Mouse (Mus musculus) retina, embryonic 14.5 days (tissue): Measurements from ENCODE around the gene Htr6.

ENCODE experiments used
- DNase-seq: peaks from one replicate; pipeline ENCODE4 v3.0.0-alpha.2; 2015; ENCODE audit warnings: low spot score

Gene Htr6

DNA sequence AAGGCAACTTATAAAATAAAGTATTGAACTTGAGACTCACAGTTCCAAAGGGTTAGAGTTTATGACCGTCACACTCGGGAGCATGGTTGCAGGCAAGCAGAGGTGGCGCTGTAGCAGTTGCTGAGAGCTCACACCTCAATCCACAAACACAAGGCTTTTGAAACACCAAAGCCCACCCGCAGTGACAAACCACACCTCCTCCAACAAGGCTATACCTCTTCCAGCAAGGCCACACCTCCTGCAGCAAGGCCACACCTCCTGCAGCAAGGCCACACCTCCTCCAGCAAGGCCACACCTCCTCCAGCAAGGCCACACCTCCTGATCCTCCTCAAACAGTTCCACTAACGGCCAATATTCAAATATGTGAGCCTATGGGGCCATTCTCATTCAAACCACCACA, 30.8 kb downstream of the Htr6 start:
- DNase-seq: no peak

DNA sequence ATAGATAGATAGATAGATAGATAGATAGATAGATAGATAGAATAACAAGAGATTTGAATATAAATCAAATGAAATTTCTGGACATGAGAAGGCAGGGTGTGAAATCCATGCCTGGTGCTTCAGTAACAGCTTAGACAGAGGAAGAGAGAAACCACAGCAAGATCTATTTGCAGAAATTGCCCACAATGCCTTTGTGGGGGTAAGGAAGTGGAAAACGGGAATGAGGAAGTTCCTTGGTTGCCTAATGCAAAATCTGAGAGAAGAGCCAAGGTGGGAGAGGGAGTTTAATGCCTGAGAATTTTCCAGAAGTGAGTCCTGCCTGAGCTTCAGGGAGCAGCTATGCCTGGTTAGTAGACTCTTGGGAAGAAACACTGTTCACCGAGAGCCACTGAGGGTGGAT, 31.8 kb downstream of the Htr6 start:
- DNase-seq: no peak

DNA sequence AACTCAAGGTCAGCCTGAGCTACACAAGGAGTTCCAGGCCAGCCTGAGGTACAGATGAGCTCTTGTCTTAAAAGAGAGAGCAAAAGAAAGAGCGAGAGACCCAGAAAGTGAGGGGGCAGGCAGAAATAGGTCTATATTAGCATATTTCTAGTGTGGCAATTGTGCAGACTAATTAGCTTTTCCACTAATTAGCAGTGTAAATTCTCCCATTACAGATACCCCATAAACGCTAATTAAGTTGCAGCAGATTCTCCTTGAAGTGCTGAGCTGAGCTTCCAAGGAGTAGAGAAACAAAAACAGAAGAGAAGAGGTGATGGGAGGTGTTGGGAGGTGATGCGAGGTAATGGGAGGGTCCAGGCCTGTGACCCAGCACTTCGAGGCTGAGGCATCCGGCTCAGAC, 32.8 kb downstream of the Htr6 start:
- no peak for DNase-seq

DNA sequence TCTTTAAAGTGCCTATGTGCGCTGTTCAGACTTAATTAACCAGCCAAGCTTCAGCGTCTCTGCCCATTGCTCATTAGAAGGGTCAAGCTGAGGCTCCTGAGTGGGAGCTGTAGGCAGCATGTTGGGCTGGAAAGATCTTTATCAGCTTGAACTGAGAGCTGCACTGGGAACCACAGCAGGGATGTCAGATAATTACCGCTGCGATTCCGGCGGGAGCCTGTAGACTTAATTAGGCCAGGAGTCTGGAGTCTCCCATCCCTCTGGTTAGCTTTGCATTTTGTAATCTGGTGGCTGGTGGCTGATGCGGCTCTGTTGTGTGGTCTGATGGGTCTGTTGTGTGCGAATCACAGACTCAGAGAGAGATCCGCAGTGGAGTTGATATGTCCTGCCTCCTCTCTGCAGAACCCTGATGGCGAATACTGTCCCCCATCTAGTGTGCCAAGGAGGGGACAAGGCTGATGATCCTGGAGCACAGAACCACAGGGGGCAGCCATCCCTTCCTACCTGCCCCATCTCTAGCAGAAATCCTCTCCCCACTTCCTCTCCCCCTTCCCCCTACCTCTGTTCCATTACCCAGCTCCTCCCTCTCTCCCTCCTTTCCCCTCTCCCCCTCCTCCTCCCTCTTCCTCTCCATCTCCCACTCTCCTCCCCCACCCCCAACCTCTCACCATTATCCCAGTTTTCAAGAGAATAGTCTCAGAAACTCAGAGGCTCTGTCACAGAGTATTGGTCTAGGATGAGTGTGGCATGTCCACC, 35.1 kb downstream of the Htr6 start:
- peak; percentile 70 for DNase-seq

DNA sequence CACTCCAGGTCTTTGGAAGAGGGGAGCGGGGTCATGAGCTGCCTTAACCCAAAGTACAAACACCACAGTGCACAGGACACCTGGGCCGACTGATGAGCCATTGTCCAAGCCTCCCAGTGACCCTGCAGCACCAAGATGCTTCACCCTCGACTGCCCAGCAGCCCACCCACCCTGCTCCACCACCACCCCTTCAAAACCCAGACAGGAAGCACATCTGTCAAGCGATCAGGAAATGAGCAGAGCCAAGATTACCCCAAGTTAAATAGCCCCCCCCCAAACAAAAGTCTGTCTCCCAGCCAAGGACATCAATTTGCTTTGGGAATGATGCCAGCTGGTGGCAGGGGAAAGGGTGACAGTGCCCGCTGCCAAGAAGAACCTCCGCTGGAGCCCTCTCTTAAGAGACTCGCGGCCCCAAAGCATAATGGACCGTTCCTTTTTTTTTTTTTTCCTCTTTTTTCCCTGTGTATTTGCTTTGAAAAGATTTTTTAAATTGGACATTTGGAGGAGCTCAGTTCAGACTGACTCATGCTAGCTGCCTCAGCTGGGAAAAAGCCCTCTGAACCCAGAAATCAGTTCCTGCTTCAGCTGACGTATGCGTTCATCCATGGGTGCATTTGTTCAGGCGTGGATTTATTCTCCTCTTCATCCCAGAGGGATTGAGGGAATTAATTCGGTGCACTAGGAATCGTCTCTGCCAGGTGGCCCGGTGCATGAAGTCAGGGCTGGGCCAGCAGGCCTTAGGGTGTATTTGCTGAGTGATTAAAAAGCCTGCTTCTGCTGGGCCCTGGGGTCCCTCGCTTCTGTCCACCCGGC, 37.4 kb downstream of the Htr6 start:
- DNase-seq: peak; percentile 36

DNA sequence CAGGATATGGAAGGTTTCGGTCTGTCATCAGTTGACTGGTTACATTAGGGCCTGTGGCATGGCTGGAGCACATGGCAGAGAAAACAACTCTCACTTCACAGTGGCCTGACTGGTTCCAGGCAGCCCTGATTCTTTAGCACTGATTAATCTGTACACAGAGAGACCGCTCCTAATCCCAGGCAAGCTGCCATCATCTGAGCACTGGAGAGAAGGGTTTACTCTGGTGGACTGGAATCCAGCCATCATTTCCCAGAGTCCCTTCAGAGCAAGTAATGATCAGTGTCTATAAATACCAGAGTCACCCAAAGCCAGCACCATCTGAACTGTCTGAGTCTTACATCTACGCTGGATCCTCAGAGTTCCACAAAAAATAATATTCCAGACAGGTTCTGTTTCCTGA, 39.6 kb downstream of the Htr6 start:
- no peak for DNase-seq

DNA sequence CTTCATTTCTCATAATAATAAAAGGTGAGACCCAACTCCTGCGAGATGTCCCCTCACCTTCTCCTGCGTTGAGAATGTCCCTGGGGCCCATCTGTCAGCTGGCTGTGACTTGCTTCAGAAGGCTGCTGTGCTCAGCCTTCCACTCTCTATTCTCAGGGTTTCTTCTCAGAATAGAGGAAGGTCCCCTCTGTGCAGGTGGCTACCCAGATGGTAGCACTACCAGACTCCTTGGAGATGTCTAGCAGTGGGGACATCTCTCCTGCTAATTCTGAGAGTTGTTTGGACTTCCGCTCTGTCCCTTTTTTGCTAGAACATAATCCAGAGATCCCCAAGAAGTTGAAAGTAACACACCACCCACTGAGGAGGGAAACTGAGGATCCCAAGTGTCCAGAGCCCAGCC, 40.4 kb downstream of the Htr6 start:
- DNase-seq: no peak

DNA sequence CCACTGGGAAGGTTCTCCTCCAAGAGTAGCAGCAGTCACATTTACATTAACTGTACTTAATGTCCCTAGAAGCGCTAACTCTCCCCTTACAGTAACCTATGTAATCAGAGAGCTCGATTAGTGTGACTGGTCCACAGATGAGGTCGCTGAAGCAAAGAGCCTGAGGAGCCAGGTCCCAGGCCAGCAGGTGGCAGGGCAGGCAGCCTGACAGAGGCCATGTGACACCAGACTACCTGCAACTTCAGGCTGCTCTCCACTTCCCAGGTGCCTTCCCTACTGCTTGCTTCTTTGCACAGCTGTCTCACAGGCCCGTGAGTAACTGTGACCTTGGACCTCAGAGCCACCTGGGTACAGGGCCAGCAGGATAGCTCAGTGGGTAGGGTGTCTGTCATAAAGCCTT, 40.8 kb downstream of the Htr6 start:
- no peak for DNase-seq

DNA sequence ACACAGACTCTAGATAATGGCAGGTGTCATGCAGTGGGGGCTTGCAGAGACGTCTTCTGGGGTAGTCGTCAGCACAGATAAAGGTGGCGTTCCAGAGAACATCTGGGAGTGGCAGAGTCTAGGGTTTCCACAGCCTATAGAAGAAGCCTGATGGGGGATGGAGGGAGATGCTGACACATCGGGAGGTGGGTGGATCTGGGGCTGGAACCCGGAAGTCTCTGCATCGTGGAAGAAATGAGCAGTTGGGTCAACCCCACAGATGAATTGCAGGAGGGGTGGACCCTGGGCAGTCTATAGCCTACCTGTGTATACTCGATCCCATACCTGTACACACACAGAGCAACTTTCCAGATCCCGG, 41.4 kb downstream of the Htr6 start:
- no peak for DNase-seq

DNA sequence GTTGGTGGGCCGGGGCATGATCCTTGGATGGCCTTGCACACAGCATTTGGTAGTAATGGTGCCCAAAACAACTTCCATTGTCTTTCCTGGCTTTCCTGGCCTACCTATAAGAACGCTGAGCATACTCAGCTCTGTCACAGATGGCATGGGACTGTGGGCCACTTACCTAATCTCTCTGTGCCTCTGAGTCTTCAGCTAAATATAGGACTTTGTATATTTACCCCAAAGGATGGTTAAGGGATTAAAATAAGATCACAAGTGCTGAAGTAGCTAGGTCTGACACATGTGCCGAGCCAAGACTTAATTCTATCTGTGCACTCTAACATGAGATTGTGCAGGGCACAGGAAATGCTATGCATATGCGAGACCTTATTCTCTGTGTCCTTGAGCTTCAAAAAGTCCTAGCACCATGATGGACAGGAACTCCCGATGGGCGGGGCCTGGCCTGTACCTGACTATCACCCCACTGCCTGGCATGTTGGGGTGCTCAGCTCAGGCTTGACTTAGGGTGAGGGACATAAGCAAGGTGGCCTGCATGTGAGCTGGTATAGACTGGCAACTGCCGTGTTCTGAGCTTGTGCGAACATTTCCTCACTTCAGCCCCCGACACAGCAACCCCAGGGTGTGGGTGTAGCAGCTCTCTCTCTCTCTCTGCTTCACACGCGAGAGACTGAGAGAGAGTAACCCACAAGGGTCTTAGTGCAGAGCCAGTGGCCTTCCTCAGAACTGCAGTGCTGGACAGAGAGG, 41.9 kb downstream of the Htr6 start:
- no peak for DNase-seq

DNA sequence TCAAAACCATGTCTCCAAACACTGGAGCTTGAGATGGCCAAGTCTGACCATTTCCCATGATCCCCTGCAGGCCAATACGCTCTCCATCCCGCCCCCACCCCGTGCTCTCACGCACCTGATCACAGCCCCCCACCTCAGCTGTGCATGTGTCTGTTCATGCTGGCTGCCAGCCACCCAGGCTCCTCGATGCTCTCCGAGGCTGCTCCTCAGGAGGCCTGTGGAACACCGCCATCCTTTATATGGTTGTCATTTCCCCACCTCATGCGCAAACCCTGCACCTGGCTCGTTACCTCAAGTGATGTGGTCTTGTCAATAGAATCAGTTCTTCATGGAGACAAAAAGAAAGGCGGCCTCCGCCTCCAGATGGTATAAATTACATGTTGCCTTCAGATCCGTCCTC, 42.8 kb downstream of the Htr6 start:
- DNase-seq: no peak

DNA sequence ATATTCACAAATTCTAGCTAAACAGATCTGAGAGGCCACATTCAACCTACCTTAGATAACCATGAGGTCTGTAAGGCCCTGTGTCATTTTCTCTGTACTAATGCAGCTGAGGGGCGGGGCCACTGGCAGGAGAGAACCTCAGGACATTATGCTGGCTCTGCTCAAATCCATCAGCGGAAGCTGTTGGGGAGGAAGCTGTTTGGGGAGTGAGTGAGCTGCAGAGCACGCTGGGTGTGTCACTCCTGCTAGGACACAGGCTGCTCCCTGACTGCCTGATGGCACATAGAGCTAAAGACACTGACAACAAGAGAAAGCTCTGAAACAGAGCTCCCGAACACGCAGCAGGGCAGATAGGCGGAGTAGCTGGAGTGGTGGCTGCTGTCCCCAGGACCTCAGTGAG, 44.7 kb downstream of the Htr6 start:
- DNase-seq: no peak

DNA sequence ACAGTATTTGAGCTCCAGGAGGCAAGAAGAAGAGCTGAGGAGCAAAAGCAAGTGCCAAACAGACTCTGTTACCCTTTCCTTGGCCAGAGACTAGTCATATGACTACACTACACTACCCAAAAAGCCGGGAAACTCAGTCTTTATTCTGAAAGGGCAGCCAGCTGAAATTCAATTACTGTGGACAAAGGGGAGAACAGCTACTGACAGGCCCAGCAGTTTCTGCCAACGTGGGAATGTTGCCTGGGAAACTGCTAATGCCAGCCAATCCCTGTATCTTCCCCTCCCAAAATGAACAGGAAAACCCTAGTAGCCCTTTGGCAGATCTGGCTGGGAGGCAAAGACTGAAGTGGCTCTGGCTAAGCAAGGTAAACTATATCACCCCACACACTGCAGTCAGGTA, 51.0 kb downstream of the Htr6 start:
- no peak for DNase-seq

DNA sequence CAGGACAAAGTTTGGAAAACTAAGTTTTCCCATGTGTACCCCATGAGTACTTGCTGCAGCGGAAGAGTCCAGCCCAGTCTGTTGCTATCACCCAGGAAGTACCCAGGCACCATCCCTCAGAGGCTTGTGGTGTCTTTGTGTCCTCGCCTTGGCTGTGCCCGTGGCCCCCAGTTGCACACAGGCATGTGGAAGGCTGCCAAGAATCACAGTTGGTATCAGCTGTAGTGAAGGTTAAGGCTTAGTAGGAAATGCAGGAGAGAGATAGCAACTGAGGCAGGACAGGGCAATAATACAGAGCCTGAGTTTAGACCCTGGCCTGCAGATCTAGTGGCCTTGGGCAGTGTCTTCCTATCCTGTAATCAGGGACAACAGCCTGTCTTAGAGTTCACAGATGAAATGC, 55.0 kb downstream of the Htr6 start:
- no peak for DNase-seq

DNA sequence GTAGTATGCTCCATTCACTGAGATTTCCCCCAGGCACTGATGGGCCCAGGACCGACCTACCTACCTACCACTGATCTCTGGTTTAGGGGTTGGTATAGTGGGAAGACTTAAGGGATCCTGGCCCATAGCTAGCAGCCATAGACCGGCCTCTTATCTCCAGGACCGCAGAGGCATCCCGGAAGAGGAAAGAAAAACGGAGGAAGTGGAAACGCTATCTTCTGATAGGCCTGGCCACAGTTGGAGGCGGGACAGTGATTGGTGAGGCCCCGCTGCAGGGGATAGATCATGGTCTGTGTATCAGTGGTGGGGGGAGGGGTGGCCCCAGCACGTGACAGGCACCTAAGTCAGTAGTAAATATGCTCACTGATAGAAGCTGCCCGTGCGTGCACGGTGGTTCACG, 56.0 kb downstream of the Htr6 start:
- no peak for DNase-seq

DNA sequence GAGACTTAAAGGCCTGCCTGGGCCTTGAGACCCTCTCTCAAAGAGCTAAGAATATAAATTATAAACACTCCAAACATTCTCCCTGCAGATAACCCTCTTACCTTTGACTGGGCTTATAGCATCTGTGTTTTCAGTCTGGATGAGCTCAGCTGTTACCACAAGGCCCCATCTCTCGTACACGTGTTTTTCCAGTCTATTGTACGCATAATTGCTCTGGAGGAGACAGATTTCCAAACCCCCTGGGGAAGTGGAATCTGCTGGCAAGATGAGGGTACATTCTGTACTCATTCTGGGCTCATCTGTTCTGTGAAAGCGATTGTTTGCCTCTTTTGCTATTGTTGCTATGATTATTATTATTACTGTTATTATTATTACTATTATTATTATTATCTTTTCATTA, 56.4 kb downstream of the Htr6 start:
- DNase-seq: no peak

DNA sequence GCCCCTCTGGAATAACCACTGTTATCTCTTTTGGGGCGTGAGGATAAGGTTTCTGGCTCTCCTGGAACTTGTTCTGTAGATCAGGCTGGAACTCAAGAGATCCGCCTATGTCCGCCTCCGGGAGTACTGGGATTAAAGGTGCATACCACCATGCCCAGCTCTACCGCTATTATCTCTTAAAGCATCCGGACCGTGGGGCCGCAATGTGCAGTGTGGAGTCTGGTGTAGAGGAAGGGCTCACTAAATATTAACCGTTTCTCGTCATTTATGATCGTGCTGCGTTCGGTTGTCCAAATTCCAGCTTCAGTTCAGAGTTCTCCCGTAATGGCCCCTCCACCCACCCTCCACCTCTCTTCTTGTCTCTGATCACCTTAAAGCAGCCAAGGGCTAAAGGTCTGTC, 57.0 kb downstream of the Htr6 start:
- DNase-seq: no peak

DNA sequence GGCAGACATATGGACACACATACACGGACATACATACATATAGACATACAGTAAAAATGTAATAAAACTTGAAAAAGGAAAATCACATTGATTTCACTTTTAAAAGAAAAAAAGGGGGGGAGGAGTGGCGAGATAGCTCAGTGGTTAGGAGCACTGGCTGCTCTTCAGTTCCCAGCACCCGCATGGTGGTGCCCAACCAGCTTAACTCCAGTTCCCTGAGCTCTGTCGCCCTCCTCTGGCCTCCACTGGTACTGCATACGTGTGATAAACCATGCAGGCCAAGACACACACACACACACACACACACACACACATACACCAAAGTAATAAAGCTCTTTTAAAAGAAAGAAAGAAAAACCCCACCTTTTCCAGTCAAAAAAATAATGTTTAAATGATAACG, 60.6 kb downstream of the Htr6 start:
- DNase-seq: no peak

DNA sequence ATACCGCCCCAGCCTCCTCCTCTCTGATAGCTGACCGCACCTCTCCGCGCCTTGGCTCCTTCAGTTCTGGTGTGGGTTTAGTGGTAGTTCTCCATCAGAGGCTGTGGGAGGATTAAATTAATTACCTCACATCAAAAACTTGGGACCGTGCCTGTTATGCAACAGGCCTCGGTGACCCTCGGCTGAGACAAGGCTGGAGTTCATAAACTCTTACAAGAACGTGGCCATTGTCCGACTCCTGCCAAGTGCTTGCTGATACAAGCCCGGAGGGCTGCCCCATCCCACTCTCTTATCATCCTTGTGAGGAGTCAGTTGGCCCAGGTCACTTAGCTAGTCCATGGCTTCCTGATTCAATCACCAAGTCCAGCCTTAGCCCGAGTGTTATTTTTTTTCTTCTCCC, 62.1 kb downstream of the Htr6 start:
- no peak for DNase-seq

DNA sequence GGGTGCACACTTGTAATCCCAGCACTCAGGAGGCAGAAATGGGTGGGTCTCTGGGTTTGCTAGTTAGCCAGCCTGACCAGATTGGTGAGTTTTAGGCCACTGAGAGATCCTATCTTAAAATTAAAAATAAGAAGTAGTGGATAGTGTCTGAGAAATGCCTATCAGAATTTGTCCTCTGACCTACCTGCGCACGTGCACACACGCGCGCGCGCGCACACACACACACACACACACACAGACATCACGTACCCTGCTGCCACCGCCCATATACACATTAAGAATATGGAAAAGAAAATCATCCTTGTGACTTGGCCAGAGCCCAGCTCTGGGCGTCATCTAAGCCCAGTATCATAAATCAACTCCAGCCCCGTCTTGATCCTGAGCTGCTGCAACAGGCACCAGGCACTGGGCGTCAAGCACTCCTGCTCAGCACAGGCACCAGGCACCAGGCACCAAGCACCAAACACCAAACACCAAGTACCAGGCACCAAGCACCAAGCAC, 64.1 kb downstream of the Htr6 start:
- DNase-seq: no peak
